Mouse (Mus musculus): ENCODE data around the gene Ntn1. TPM values are rescaled to one million over a fixed set of nuclear protein-coding genes. Genes with fewer than 3 reads are reported as not detected.

The Ntn1 gene
- polyA plus RNA-seq, 1 experiment = 62.8 TPM

GRCm38 (mm10) chr11:68404185-68404584, 3.6 kb upstream of the Ntn1 start:
- no peak for TF ChIP-seq POLR2A (IDR thresholded peaks at IDR 0.05; ENCODE audit: borderline replicate concordance, extremely low read depth, insufficient read depth, insufficient read length, poor library complexity, severe bottlenecking)
- peak; percentile 19; the same call in 1 of the 2 replicates for TF ChIP-seq CTCF (IDR thresholded peaks at IDR 0.05; ENCODE audit: borderline replicate concordance, extremely low read depth, insufficient read depth, insufficient read length)
- DNase-seq (ENCODE audit: low read depth) = no peak

DNA sequence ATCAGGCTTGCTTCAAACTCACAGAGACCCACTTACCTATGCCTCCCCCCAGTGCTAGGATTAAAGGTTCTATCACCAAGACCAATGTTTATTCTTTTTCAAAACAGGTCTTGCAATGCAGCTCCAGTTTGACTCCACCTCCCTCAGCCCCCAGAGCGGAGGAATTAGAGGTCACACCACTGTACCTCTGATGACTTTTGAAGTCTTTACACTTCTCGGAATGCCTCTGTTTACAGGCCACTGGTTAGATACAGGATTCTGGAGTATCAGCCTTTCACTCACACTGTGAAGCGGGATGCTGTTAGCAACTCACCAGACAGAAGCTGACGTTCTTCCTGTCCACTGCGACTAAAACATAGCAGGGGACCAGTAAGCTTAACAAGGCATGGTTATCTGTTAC, 805 bp upstream of the Ntn1 start:
- no peak for TF ChIP-seq CTCF (IDR thresholded peaks at IDR 0.05; ENCODE audit: borderline replicate concordance, extremely low read depth, insufficient read depth, insufficient read length)
- no peak for DNase-seq (ENCODE audit: low read depth)

- TF ChIP-seq CTCF (IDR thresholded peaks at IDR 0.05; ENCODE audit: borderline replicate concordance, extremely low read depth, insufficient read depth, insufficient read length) (peak; percentile 42; the same call in 1 of the 2 replicates), POLR2A (IDR thresholded peaks at IDR 0.05; ENCODE audit: borderline replicate concordance, extremely low read depth, insufficient read depth, insufficient read length, poor library complexity, severe bottlenecking) (no peak)
- peak; percentile 44 for DNase-seq (ENCODE audit: low read depth)
Observed at GRCm38 (mm10) chr11:68400021-68400671, 477 bp downstream of the Ntn1 start.

- TF ChIP-seq POLR2A (IDR thresholded peaks at IDR 0.05; ENCODE audit: borderline replicate concordance, extremely low read depth, insufficient read depth, insufficient read length, poor library complexity, severe bottlenecking) (0 out of 2 replicates have a peak, but pooled peaks have one; percentile 9), CTCF (IDR thresholded peaks at IDR 0.05; ENCODE audit: borderline replicate concordance, extremely low read depth, insufficient read depth, insufficient read length) (no peak)
- DNase-seq (ENCODE audit: low read depth) = peak; percentile 95
Observed at GRCm38 (mm10) chr11:68399548-68400020, 1.0 kb downstream of the Ntn1 start.

DNA sequence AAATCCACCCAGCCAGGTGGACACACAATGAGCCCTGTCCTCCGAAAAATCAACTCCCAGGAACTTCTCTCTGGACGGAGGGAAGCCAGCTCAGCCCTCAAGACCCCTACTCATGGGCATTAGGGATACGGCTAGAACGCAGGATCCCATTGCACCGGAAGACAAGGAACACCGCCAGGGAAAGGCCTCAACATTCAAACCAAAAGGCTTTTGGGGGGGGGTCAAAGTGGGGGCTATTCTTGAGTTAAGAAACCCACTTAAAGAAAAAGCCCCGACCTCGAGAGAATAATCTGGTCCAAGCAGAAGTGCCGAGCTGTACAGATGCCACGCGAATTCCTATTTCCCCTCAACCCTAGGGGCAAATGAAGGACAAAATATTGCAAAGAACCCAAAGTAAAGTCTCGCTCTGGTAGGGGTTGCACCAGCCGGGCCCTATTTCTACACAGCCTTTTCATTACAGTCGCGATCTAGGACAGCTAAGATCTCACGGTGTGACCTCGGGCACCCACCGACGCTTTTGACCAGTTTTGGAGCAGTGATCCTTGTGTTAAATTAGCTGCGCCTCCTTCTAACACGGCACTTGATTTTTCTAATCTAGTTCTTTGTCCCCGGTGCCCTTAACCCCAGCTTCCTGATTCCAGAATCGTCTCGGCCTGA, 1.6 kb downstream of the Ntn1 start:
- DNase-seq (ENCODE audit: low read depth) = no peak
- TF ChIP-seq POLR2A (IDR thresholded peaks at IDR 0.05; ENCODE audit: borderline replicate concordance, extremely low read depth, insufficient read depth, insufficient read length, poor library complexity, severe bottlenecking) = no peak
- no peak for TF ChIP-seq CTCF (IDR thresholded peaks at IDR 0.05; ENCODE audit: borderline replicate concordance, extremely low read depth, insufficient read depth, insufficient read length)

GRCm38 (mm10) chr11:68395546-68395945, 5.1 kb downstream of the Ntn1 start:
- TF ChIP-seq CTCF (IDR thresholded peaks at IDR 0.05; ENCODE audit: borderline replicate concordance, extremely low read depth, insufficient read depth, insufficient read length) (no peak), POLR2A (IDR thresholded peaks at IDR 0.05; ENCODE audit: borderline replicate concordance, extremely low read depth, insufficient read depth, insufficient read length, poor library complexity, severe bottlenecking) (no peak)
- DNase-seq (ENCODE audit: low read depth) = no peak

DNA sequence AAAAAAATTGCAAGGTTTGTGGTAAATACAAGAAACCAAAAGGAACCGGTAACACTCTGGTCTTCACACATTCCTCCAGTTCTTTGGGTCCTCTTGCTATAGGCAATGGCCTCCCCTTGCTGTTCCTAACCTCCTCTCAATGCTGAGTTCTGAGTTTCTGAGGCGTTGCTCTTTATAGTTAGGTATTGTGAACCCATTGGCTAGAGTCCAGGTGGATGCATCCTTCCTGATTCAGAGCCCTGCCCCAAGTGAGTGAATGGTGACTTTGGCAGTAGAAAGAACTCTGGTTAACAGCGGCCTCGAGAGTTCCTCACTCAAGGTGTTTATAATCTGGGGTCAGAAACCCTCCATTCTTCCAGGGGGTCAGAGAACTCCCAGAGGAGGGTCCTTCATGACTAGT, 5.9 kb downstream of the Ntn1 start:
- DNase-seq (ENCODE audit: low read depth) = no peak
- TF ChIP-seq CTCF (IDR thresholded peaks at IDR 0.05; ENCODE audit: borderline replicate concordance, extremely low read depth, insufficient read depth, insufficient read length) (no peak), POLR2A (IDR thresholded peaks at IDR 0.05; ENCODE audit: borderline replicate concordance, extremely low read depth, insufficient read depth, insufficient read length, poor library complexity, severe bottlenecking) (no peak)

- DNase-seq (ENCODE audit: low read depth) = no peak
- TF ChIP-seq POLR2A (IDR thresholded peaks at IDR 0.05; ENCODE audit: borderline replicate concordance, extremely low read depth, insufficient read depth, insufficient read length, poor library complexity, severe bottlenecking) (no peak), CTCF (IDR thresholded peaks at IDR 0.05; ENCODE audit: borderline replicate concordance, extremely low read depth, insufficient read depth, insufficient read length) (no peak)
Observed at GRCm38 (mm10) chr11:68393897-68394490, 6.6 kb downstream of the Ntn1 start.

GRCm38 (mm10) chr11:68390381-68391287, 10.0 kb downstream of the Ntn1 start:
- DNase-seq (ENCODE audit: low read depth) = no peak
- TF ChIP-seq CTCF (IDR thresholded peaks at IDR 0.05; ENCODE audit: borderline replicate concordance, extremely low read depth, insufficient read depth, insufficient read length) (no peak), POLR2A (IDR thresholded peaks at IDR 0.05; ENCODE audit: borderline replicate concordance, extremely low read depth, insufficient read depth, insufficient read length, poor library complexity, severe bottlenecking) (no peak)

DNA sequence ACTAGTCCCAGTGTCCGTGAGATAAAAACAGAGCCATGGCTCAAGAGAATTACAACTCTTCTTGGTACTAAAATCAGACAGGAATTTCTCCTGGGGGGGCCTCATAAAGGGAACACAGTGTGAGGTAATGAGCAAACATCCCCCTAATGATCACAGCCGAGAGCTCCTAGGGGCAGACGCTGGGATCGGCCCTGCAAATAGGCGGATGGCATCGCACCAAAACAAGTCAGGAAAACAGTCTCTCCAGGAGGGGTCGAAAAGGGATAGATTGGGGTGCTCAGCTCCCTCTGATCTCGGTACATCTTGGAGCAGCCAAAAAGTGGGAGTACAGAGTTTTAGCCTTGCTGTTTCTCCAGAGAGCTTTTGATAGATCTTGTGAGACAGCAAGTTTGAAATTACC, 11.0 kb downstream of the Ntn1 start:
- TF ChIP-seq CTCF (IDR thresholded peaks at IDR 0.05; ENCODE audit: borderline replicate concordance, extremely low read depth, insufficient read depth, insufficient read length) (peak; percentile 28; the same call in 1 of the 2 replicates), POLR2A (IDR thresholded peaks at IDR 0.05; ENCODE audit: borderline replicate concordance, extremely low read depth, insufficient read depth, insufficient read length, poor library complexity, severe bottlenecking) (no peak)
- peak; percentile 45 for DNase-seq (ENCODE audit: low read depth)

DNA sequence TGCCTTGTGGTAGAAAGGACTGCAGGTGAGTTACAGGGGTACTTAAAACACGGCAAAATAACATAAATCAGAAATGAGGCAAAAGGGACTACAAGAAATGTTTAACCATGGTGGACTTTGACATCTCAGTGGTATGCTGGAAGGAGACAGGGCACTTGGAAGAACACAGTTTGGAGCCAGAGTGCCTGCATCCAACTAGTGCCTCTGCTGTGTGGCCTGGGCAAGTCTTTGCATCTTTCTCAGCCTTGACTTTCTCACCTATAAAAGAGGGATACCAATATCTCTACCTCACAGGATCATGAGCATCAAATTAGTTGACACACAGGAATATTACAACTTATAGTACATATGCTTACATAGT, 12.0 kb downstream of the Ntn1 start:
- no peak for DNase-seq (ENCODE audit: low read depth)
- TF ChIP-seq CTCF (IDR thresholded peaks at IDR 0.05; ENCODE audit: borderline replicate concordance, extremely low read depth, insufficient read depth, insufficient read length) = no peak
- TF ChIP-seq POLR2A (IDR thresholded peaks at IDR 0.05; ENCODE audit: borderline replicate concordance, extremely low read depth, insufficient read depth, insufficient read length, poor library complexity, severe bottlenecking) = no peak
